Mouse (Mus musculus) CD4-positive, CD25-positive, alpha-beta regulatory T cell, adult 2 months (primary cell): Measurements from ENCODE around the gene Arid1b.

Experiments used
- DNase-seq: peaks from one replicate; pipeline ENCODE4 v3.0.0-alpha.2; 2012; ENCODE audit warnings: low read depth, low spot score

Gene Arid1b

DNA sequence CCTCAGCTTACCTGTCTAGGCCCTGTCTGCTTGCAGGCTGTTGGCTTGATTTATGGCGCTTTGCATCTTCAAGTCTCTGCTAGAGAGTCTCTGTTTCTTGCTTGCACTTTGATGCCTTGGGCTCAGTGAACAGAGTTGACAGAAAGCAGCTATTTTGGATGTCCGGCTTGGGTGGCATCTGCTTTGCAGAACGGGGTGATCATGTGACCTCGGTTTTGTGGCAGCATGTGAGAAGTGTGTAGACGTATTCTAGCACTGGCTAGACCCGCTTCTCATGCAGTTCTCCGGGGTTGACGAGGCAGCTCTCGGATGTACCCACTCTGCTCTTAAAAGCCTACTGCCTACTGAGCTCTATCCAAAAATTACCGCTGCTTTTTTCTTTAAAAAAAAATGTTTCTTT, 22.9 kb downstream of the Arid1b start:
- no peak for DNase-seq

DNA sequence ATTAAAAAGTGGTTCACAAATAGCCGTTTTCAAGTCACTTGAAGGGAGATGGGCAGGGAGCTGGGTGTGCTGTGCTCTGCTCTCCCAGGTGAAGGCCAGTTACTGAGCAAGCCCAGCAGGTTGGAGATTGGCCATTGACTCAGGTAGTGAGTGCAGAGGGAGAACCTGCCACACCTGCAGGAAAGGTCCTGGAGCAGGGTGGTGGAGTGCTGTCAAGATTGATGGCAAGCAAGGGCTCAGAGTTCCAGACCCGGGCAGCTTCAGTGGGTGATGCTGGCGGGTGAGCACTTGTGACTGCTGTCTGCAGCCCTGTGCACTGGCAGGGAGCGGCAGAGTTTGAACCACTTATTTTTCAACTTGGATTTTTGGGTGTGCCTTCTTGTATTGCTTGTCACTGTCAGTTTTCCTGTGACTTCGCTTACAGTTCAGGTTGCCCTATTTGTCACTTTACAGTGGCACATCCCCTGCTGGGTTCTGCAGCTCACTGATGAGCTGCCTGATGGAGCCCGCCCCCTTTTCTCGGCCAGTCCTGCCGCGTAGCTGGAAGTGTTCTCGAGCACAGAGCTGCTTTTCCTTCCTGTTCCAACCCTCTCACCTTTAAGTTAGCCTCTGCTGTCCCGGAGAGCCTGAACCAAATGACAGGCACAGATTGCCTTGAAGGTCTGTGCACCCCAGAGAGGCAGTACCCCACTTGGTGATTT, 27.3 kb downstream of the Arid1b start:
- no peak for DNase-seq

- no peak for DNase-seq
Measured at GRCm38 (mm10) chr17:5022019-5022544, 27.9 kb downstream of the Arid1b start.

GRCm38 (mm10) chr17:5023745-5024144, 29.6 kb downstream of the Arid1b start:
- DNase-seq = no peak

- no peak for DNase-seq
Measured at GRCm38 (mm10) chr17:5025400-5025799, 31.3 kb downstream of the Arid1b start.

DNA sequence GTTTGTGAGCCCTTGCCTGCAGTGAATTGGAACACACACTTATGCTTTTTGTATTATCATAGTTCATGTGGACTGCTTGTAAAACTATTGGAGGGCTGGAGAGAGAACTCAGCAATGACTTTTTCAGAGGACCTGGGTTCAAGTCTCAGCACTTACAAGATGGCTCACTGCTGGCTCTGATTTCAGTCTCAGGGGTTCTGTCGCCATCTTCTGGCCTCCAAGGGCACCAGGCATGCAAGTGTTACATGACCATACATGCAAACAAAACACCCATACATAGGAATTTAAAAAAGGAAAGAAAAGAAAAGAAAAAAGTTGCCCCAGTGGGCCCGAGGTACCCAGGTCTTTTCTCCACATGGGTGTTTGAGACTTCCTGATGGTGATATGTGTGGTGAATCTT, 32.4 kb downstream of the Arid1b start:
- DNase-seq = peak; percentile 46

GRCm38 (mm10) chr17:5029148-5029547, 35.0 kb downstream of the Arid1b start:
- no peak for DNase-seq

DNA sequence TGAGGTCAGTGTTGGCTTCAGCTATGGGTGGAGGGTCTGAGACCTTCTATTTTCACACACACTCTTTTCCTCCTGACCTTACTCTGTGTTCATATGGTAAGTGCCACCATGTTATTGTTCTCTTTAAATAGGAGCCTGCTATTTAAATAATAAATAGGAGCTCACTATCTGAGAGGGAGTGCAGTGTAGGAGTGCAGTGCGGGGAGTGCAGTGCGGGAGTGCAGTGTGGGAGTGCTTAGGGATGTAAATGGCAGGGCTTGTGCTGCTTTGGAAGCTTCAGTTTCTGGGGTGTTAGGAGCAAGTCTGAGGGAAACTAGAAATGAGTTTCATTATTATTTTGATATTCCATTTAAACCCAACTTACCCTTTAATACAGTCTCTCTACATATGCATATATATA, 36.2 kb downstream of the Arid1b start:
- no peak for DNase-seq

DNA sequence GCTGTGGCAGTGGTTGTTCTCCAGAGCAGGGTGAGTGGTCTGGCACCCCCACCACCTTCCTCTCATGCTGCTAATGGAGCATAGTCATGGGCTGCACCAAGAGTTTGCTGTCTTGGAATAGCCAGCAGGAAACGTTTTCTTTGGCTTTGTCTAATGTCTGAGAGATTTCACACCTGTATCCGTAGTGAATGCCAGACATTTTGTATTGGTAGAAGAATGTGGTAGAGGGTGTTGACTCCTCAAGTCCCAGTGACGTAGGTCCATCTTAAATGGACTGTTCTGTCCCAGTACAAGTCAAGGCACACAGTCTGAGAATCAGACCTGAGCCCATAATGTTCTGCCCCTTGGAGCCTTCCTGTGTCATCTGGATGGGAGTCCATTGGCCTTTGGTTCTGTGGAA, 39.2 kb downstream of the Arid1b start:
- no peak for DNase-seq

- DNase-seq = no peak
Measured at GRCm38 (mm10) chr17:5034201-5034600, 40.1 kb downstream of the Arid1b start.

GRCm38 (mm10) chr17:5036200-5036835, 42.2 kb downstream of the Arid1b start:
- peak; percentile 29 for DNase-seq

GRCm38 (mm10) chr17:5037199-5037598, 43.1 kb downstream of the Arid1b start:
- no peak for DNase-seq

DNA sequence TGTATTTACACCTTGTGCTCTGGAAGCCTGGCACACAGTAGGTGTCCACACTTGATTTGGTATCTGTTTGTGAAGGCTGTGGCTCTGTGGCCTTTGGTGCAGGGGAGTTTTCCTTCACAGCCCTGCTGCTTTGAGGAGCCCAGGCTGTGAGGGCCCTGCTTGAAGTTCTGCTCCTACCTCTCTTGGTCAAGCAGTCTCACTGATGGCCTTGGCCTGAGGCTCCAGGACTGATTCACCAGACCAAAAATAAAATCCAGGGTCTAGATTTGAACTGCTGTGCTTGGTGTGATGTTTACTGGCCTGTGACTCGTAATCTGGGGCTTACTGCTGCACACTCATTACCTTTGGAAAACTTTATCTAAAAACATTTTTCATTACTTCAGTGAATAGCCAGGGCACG, 45.7 kb downstream of the Arid1b start:
- no peak for DNase-seq

GRCm38 (mm10) chr17:5043871-5044270, 49.7 kb downstream of the Arid1b start:
- DNase-seq = no peak

- no peak for DNase-seq
Measured at GRCm38 (mm10) chr17:5045613-5046012, 51.5 kb downstream of the Arid1b start.

DNA sequence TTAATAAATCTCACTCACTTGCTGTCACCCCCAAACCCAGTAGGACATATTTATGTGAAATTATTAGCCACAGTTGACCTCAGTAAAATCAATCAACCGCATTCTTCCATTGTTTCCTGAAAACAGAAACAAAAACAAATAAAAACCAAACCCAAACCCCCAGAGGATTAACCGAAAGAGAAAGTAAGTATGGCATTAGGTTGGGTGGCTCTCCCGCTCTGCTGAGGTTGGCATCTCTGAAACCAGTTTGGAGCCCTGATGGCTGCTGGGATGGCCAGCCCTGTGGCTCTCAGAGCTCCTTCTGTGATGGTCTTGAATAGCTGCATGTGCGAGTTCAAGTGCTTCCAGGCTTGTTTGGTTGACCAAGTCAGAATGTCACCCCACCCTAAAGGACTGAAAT, 53.2 kb downstream of the Arid1b start:
- DNase-seq = no peak

DNA sequence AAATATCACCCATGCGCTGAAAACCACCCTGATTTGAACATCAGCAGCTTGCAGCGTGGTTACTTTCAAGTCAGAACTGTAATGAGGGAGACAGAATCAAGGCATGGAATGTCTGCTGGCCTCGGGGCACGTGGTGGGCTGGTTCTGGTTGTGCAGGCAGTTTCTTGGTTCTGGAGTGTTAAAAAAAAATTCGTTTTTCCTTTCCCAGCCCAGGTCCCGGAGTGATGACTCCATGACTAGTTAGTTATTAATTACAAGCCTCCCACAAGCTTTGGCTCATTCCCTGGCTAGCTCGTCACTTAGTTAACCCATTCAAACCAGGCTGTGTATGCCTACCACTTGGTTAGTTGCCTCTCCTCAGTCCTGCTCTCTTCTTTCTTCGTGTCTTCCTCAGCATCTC, 56.1 kb downstream of the Arid1b start:
- no peak for DNase-seq

GRCm38 (mm10) chr17:5050970-5051530, 56.9 kb downstream of the Arid1b start:
- DNase-seq = no peak

GRCm38 (mm10) chr17:5052091-5052799, 58.1 kb downstream of the Arid1b start:
- DNase-seq = no peak

DNA sequence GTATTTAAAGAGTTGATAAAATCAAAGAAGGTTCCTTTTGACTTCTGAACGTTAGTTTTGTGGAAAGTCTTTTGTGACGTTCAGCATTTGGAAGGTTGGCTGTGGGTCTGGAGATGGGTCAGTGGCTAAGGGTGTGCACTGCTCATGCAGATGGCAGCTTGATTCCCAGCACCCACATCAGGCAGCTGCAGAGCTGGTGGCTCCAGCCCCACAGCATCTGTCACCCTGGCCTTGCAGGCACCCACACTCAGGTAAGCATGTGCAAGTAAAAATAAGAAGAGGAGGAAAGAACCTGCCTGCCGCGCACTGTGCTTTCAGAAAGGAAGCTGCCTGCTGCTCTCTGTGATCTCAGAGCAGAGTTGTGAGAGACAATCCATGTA, 58.7 kb downstream of the Arid1b start:
- DNase-seq = peak; percentile 25

GRCm38 (mm10) chr17:5053201-5053600, 59.1 kb downstream of the Arid1b start:
- DNase-seq = no peak

DNA sequence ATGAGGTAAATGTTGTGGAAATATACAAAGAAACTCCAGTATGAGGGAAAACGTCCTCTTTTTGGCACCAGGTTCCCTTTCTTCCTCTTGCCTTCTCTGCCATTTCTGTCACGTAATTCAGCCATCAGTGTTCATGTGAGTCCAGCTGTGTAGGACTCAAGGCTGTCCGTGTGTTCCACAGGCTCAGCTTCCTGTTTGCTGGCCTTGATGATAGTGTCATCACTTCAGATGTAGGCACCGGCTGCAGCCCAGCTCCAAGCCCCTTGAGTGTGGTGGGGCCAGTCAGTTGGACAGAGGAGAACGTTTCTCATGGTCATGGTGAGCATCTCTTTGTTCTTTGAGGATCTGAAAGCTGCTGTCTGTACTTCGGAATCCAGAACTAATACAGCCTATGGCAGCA, 61.3 kb downstream of the Arid1b start:
- no peak for DNase-seq
